Mouse (Mus musculus): ENCODE measurements around the gene Gabra6. TPM values are rescaled to one million over a fixed set of nuclear protein-coding genes. Genes with fewer than 3 reads are reported as not detected.

Gabra6 gene
- total RNA-seq (2023) = not detected

GRCm38 (mm10) chr11:42320882-42321281, at the start of gene Gabra6:
Gene Gabra6 (minus strand): TSS chr11:42321072.

Other genes with a start within 250 kb of the Gabra6 start
- gene Gabra1, start 138.1 kb downstream of the Gabra6 start, total RNA-seq (2023) = not detected
- not detected for gene Gabrb2, start 98.7 kb upstream of the Gabra6 start, total RNA-seq (2023)

All from CD4-positive naive resting alpha-beta T cell, adult 57 days (primary cell).